In genomic region chr9:37563805-37564204, GRCm38 (mm10) we compare ENCODE assay signal across 25 mouse cellular contexts. TPM values are rescaled to one million over a fixed set of nuclear protein-coding genes. Genes with fewer than 3 reads are reported as not detected.
"Had no signal": no experiment of that assay in that cellular context is flagged by ENCODE, and none has a peak within 500 bp of the region (broad histone marks: within the 10 kb centered on the region; RNA-seq: fewer than 3 reads in every experiment).

No protein-coding gene starts in this region.

- H3K4me3 ChIP-seq: heart, embryonic 10.5 days; heart, embryonic 12.5 days; hindbrain, embryonic 10.5 days; hindbrain, embryonic 12.5 days; kidney, embryonic 15.5 days; limb, embryonic 10.5 days; limb, embryonic 12.5 days had no signal

- H3K9ac ChIP-seq: heart, embryonic 12.5 days; hindbrain, embryonic 12.5 days; hindbrain, embryonic 14.5 days; kidney, embryonic 15.5 days; limb, embryonic 12.5 days had no signal

- DNase-seq: gastrocnemius, postnatal 10 days; gastrocnemius, postnatal 25 days; heart, adult 18-20 months; heart, postnatal 10 days; heart, postnatal 4 days; kidney, adult 11 months; kidney, adult 2 months; kidney, adult 9 months; kidney, postnatal 14 days; kidney, postnatal 36 days; layer of hippocampus, adult 9-11 months; layer of hippocampus, postnatal 36 days; lung, adult 18-20 months had no signal

- H3K4me2 ChIP-seq: heart, embryonic 12.5 days; hindbrain, embryonic 12.5 days; hindbrain, embryonic 14.5 days; kidney, embryonic 15.5 days; limb, embryonic 12.5 days had no signal

- H3K9me3 ChIP-seq: heart, embryonic 10.5 days; heart, embryonic 12.5 days; hindbrain, embryonic 10.5 days; hindbrain, embryonic 12.5 days; kidney, embryonic 15.5 days; limb, embryonic 10.5 days; limb, embryonic 12.5 days had no signal

- H3K27ac ChIP-seq: heart, embryonic 10.5 days; hindbrain, embryonic 10.5 days; hindbrain, embryonic 12.5 days; hindbrain, embryonic 14.5 days; hindbrain, postnatal 0 days; kidney, embryonic 15.5 days; kidney, postnatal 0 days; limb, embryonic 10.5 days; limb, embryonic 12.5 days had no signal

- H3K27me3 ChIP-seq: hindbrain, embryonic 12.5 days; kidney, embryonic 15.5 days had no signal

- H3K36me3 ChIP-seq: heart, embryonic 10.5 days; heart, embryonic 12.5 days; hindbrain, embryonic 10.5 days; hindbrain, embryonic 12.5 days; kidney, embryonic 15.5 days; limb, embryonic 10.5 days; limb, embryonic 12.5 days had no signal

- ATAC-seq: hindbrain, postnatal 0 days; intestine, embryonic 16.5 days had no signal

RNA-seq across cellular contexts. Expression of gene Esam, which starts 35.9 kb away (rescaled TPM):
- total RNA-seq: granulocyte monocyte progenitor cell, adult 5-6 weeks had no signal

RNA-seq across cellular contexts. Expression of gene Spa17, which starts 49.7 kb away (rescaled TPM):
- total RNA-seq: hindbrain, postnatal 0 days had no signal
